Mouse (Mus musculus): ENCODE measurements around the gene Gm9117. TPM values are rescaled to one million over a fixed set of nuclear protein-coding genes. Genes with fewer than 3 reads are reported as not detected.
"Not testable (repeated sequence)": the region's sequence is repeated elsewhere in the genome, so short reads cannot be mapped to it uniquely, and the experiment has no call there.

Gene Gm9117
- not detected in 2 replicates for polyA plus RNA-seq (2011; ENCODE audit: insufficient read depth, insufficient read length, low replicate concordance, missing spikeins)

DNA sequence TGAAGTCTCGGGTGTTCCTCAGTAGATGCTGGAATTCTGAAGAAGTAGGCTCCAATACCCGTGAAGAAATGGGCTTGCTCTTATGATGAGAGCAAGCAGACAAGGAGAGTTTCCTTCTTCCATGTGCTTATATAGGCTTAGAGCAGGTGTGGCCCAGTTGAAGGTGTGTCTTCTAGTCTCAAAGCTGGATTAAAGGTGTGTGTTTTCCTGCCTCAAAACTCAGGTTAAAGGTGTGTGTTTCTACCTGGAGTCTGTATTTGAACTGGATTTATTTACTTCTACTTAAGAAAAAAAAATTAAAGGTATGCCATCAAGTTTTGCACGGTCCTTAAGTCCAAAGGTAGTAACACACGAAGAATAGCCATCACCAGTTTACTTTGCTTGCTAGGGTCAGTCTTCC is at the start of gene Gm9117:
TSS of gene Gm9117 (minus strand) at position 101 of the 400 bp plus-strand sequence.
- 77% methylated on average over 4 of the region's 4 CpGs for WGBS
- not testable (repeated sequence) for H3K4me3 ChIP-seq (replicated peaks; ENCODE audit: control insufficient read depth, low read depth, low read length); H3K27ac ChIP-seq (ENCODE audit: control insufficient read depth, insufficient read depth, low read depth, low read length, poor library complexity); H3K4me1 ChIP-seq (ENCODE audit: control insufficient read depth, insufficient read depth, low read length)

DNA sequence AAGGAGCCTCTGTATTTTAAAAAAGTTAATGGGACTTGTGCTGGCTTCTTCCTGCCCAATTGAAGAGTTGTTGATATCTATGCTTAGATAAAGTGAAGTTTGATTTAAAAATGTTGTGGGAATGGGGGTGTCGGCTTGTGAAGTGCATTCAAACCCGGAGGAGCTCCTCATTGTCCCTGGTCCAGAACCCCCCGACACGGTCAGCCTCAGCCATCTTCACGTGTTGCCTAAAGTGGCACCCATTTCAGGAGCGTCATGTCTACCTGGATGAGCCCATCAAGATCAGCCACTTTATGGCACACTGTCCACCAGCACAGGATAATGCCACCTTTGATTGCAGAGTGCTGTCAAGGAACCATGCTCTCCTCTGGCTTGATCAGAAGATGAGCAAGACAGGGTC is 25.6 kb upstream of the Gm9117 start:
- H3K4me3 ChIP-seq (replicated peaks; ENCODE audit: control insufficient read depth, low read depth, low read length); H3K27ac ChIP-seq (ENCODE audit: control insufficient read depth, insufficient read depth, low read depth, low read length, poor library complexity); H3K4me1 ChIP-seq (ENCODE audit: control insufficient read depth, insufficient read depth, low read length): not testable (repeated sequence)
- 85% methylated on average over 5 of the region's 6 CpGs for WGBS

DNA sequence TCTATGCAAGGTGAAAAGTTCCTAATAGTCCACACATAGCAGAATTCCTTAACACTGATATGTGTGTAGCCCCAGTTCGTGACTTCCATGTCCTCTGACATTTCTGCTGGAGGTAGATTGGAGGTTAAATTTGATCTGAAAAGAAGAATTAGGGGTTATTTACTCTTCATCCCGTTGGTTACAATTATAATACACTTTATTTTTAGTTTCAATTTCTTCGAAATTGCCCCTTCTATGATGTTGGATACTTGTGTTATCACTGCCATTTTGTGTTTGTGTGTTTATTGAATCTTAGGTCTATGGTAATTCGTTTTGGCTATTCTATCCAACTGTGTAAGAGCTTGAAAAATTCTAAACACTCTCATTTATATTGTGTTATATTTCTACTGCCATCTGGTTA is 17.9 kb upstream of the Gm9117 start, which contains the start of gene Tdpoz5:
TSS of gene Tdpoz5 (minus strand) at position 101 of the 400 bp plus-strand sequence.
- not testable (repeated sequence) for H3K27ac ChIP-seq (ENCODE audit: control insufficient read depth, insufficient read depth, low read depth, low read length, poor library complexity); H3K4me3 ChIP-seq (replicated peaks; ENCODE audit: control insufficient read depth, low read depth, low read length); H3K4me1 ChIP-seq (ENCODE audit: control insufficient read depth, insufficient read depth, low read length)
- 60% methylated on average over 2 of the region's 4 CpGs for WGBS

DNA sequence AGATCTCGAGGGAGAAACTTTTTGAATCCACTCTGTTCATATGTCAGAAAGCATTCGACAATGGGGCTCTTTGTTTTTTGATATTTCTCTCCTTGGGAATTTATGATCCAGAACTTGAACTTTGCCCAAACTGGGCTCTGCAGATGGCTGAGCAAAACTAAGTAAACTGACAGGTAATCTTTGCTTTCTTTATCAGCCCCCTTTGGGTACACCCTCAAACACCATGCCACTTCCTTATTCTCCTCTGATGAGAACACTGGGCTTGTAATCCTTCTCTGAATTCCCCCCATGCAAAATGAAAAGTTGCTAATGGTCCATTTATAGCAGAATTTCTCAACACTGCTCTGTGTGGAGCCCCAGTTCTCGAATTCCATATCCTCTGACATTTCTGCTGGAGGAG is 5.0 kb downstream of the Gm9117 start:
- not testable (repeated sequence) for H3K4me3 ChIP-seq (replicated peaks; ENCODE audit: control insufficient read depth, low read depth, low read length); H3K4me1 ChIP-seq (ENCODE audit: control insufficient read depth, insufficient read depth, low read length); H3K27ac ChIP-seq (ENCODE audit: control insufficient read depth, insufficient read depth, low read depth, low read length, poor library complexity)
- WGBS = no CpG with 5 or more reads among the region's 3 CpGs

Other genes starting within 250 kb of the Gm9117 start
- gene Gm5773, start 170.5 kb downstream of the Gm9117 start, polyA plus RNA-seq (2011; ENCODE audit: insufficient read depth, insufficient read length, low replicate concordance, missing spikeins) = not detected in 2 replicates
- not detected in 2 replicates for gene Tdpoz4, start 147.1 kb downstream of the Gm9117 start, polyA plus RNA-seq (2011; ENCODE audit: insufficient read depth, insufficient read length, low replicate concordance, missing spikeins)
- not detected in 2 replicates for gene Tdpoz3, start 117.5 kb downstream of the Gm9117 start, polyA plus RNA-seq (2011; ENCODE audit: insufficient read depth, insufficient read length, low replicate concordance, missing spikeins)
- not detected in 2 replicates for gene Tdpoz5, start 17.8 kb upstream of the Gm9117 start, polyA plus RNA-seq (2011; ENCODE audit: insufficient read depth, insufficient read length, low replicate concordance, missing spikeins)
- gene Gm9125, start 111.3 kb upstream of the Gm9117 start, polyA plus RNA-seq (2011; ENCODE audit: insufficient read depth, insufficient read length, low replicate concordance, missing spikeins) = not detected in 2 replicates
- not detected in 2 replicates for gene Gm10697, start 129.1 kb upstream of the Gm9117 start, polyA plus RNA-seq (2011; ENCODE audit: insufficient read depth, insufficient read length, low replicate concordance, missing spikeins)
- gene Gm10696, start 234.7 kb upstream of the Gm9117 start, polyA plus RNA-seq (2011; ENCODE audit: insufficient read depth, insufficient read length, low replicate concordance, missing spikeins) = not detected in 2 replicates